Mouse (Mus musculus): ENCODE measurements around the gene Tex13c3. TPM values are rescaled to one million over a fixed set of nuclear protein-coding genes. Genes with fewer than 3 reads are reported as not detected.
"Not testable (repeated sequence)": the region's sequence is repeated elsewhere in the genome, so short reads cannot be mapped to it uniquely, and the experiment has no call there.

The Tex13c3 gene
- not detected for total RNA-seq (2021)
- long read RNA-seq, experiment 1, result 0 reads
- long read RNA-seq, experiment 2, result 0 reads

- not testable (repeated sequence) for DNase-seq (ENCODE audit: low spot score in 2 of 2)
These were observed at the start of gene Tex13c3 for GRCm38 (mm10) chrX:19481219-19481618. Gene Tex13c3, minus strand, starts transcription at chrX:19481319.

GRCm38 (mm10) chrX:19489731-19490130 is 8.6 kb upstream of the Tex13c3 start:
- DNase-seq (ENCODE audit: low spot score in 2 of 2), result no peak

Data from gastrocnemius, postnatal 4 days (tissue).